Mouse (Mus musculus) lung, embryonic 16.5 days (tissue): ENCODE results near the gene Plekhh2. TPM values are rescaled to one million over a fixed set of nuclear protein-coding genes. Genes with fewer than 3 reads are reported as not detected.
A peak's percentile ranks its signal among the peaks of the same experiment; 100 is the strongest.

Experiments used
- ATAC-seq: fragments of 200-750 bp; cut with Nextera tagmentation; 2 replicates; pipeline ENCODE4 v1.8.0; 2017; ENCODE audit warnings: low read depth, mild to moderate bottlenecking, moderate library complexity
- H3K27ac ChIP-seq: fragments of 300-500 bp; sonication (generic); 2 replicates; pipeline ENCODE4 v1.5.1; 2014; ENCODE audit warnings: mild to moderate bottlenecking, control low read depth, low read length
- H3K27me3 ChIP-seq: fragments of 300-500 bp; sonication (generic); 2 replicates; pipeline ENCODE4 v1.6.1; 2014; ENCODE audit warnings: low read depth, low read length, mixed read lengths; ENCODE audit not compliant: control insufficient read depth, insufficient read depth
- H3K36me3 ChIP-seq: fragments of 300-500 bp; sonication (generic); 2 replicates; pipeline ENCODE4 v1.6.1; 2014; ENCODE audit warnings: low read length; ENCODE audit not compliant: control insufficient read depth, insufficient read depth
- H3K4me1 ChIP-seq: fragments of 300-500 bp; sonication (generic); replicated peaks from 2 replicates; pipeline ENCODE4 v1.6.1; 2014; ENCODE audit warnings: low read length, mixed read lengths; ENCODE audit not compliant: control insufficient read depth, insufficient read depth
- H3K4me2 ChIP-seq: fragments of 300-500 bp; sonication (generic); 2 replicates; pipeline ENCODE4 v1.6.1; 2014; ENCODE audit warnings: low read depth, low read length, control low read depth
- H3K4me3 ChIP-seq: fragments of 300-500 bp; sonication (generic); 2 replicates; pipeline ENCODE4 v1.5.1; 2014; ENCODE audit warnings: mild to moderate bottlenecking, low read length, control low read depth
- H3K9ac ChIP-seq: fragments of 300-500 bp; sonication (generic); 2 replicates; pipeline ENCODE4 v1.6.1; 2014; ENCODE audit warnings: low read length, control low read depth
- H3K9me3 ChIP-seq: fragments of 300-500 bp; sonication (generic); 2 replicates; pipeline ENCODE4 v1.6.1; 2016; ENCODE audit warnings: low read length; ENCODE audit not compliant: control insufficient read depth
- WGBS: fragments of 180-500 bp; shearing (Covaris S2); extraction: QIAGEN DNeasy Blood & Tissue Kit; methylation state at CpG from one replicate; pipeline ENCODE4 v1.1.7; 2014; 5-methylcytosine and 5-hydroxymethylcytosine counted together
- polyA plus RNA-seq: library from polyadenylated mRNA; unstranded; fragments of >200 nt; fragmentation: Nextera tagmentation; extraction: Ambion mirVana; gene quantifications from 2 replicates; pipeline ENCODE4 v1.2.1, GENCODE M21; 2015

The Plekhh2 gene
- polyA plus RNA-seq, 1 experiment from 2014 or later: 10.5 TPM

DNA sequence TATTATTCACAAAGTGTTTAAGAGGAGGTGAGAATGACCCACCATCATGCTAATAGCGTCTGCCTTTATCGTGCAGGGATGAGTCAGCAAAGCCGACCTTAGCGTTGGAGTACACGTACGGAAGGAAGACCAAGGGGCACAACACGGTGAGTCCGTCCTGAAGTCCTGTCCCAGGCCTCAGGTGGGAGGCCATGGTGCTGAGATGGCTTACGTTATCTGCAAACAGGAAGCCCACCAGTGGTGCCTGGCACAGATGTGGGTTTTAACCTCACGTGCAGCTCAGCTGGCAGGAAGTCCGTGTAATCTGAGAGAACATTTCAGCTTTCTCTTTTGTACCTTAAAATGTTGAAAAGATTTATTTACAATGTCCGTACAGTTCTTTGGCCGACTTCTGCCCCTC is 121.7 kb downstream of the Plekhh2 start:
- no peaks in the 10 kb centered on the region for H3K9me3 ChIP-seq
- no peak overlapping the region for H3K4me3 ChIP-seq
- ATAC-seq: no peak
- no peak overlapping the region for H3K4me2 ChIP-seq
- WGBS: 65% methylated on average over 13 of the region's 13 CpGs
- H3K36me3 ChIP-seq: peaks cover 4% of the 10 kb centered on the region; the same call in 1 of the 2 replicates
- no peaks in the 10 kb centered on the region for H3K27me3 ChIP-seq
- H3K4me1 ChIP-seq: no peaks in the 10 kb centered on the region
- no peak overlapping the region for H3K27ac ChIP-seq
- H3K9ac ChIP-seq: no peak overlapping the region

DNA sequence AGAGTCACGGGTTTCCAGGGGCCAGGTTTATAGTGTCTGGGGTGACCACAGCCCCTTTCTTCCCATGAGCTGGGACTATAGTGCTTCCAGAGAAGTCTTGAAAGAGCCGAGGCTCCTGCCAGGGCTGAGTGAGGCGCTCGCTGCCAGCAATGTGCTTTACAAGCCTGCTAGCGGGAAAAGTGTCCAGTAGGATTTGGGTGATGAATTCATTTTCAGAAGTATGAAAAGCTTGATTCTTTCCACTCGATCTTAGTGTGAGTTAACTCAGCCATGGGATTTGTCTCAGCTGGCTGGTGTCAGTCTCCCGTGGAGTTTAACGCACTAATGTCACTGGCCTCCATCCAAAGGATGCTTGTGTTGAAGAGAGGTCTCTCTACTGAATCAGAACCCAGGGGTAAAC is 124.6 kb downstream of the Plekhh2 start:
- WGBS: 55% methylated on average over 8 of the region's 8 CpGs
- no peak for ATAC-seq
- Histone ChIP-seq H3K4me1 (no peaks in the 10 kb centered on the region), H3K27me3 (no peaks in the 10 kb centered on the region), H3K9me3 (no peaks in the 10 kb centered on the region), H3K27ac (no peak overlapping the region), H3K4me3 (no peak overlapping the region), H3K4me2 (no peak overlapping the region), H3K9ac (no peak overlapping the region), H3K36me3 (peaks cover 4% of the 10 kb centered on the region; the same call in 1 of the 2 replicates)

DNA sequence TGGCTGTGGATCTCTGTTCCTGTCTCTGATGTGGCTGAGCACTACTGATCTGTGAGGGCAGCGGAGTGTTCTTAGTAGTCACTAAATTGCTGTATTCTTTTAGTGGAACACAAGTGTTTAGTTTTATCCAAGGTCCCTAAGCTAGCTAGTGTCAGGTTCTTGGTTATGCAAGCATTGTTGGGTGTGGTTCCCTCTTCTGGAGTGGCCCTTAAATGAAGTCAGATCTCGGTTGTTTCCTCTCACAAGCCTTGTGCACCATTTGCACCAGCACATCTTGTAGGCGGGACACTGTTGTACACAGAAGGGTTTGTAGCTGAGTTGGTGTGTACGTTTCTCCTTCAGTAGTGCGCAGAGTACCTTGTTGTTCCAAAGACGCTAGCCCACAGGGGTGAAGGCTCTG is 126.3 kb downstream of the Plekhh2 start:
- no peaks in the 10 kb centered on the region for H3K9me3 ChIP-seq
- H3K36me3 ChIP-seq: peaks cover 4% of the 10 kb centered on the region; the same call in 1 of the 2 replicates
- no peaks in the 10 kb centered on the region; the same call in 1 of the 2 replicates for H3K4me1 ChIP-seq
- H3K4me2 ChIP-seq: no peak overlapping the region
- no peak overlapping the region for H3K27ac ChIP-seq
- no peaks in the 10 kb centered on the region for H3K27me3 ChIP-seq
- no peak overlapping the region for H3K4me3 ChIP-seq
- no peak for ATAC-seq
- WGBS: 79% methylated on average over 6 of the region's 6 CpGs
- no peak overlapping the region for H3K9ac ChIP-seq

DNA sequence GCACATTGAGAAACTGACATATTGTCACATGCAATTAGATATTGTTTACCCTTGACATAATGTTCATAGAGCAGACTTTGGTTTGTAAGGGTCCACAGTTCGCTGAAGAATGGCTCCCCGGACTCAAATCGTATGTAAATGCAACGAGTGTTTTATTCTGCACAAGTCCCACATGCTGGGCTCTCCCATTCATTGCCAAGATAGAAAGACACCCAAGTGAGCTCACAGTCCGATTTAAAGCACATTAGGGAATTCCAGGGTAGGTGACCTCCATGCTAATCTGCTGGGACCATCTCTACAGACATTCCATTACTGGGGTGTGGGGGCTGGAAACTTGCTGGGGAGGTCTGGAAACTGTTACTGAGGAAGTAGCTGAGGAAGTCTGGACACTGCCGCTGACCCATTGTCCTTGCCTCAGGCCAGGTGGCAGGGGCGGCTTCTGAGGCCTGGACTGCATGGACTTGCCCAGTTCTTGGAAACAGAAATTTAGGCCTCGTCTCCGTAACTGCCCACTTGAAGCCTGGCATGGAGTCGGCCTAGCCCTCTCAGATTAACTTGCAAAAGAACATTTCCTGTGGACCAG is 128.2 kb downstream of the Plekhh2 start:
- H3K4me2 ChIP-seq: no peak overlapping the region
- H3K27ac ChIP-seq: 0 out of 2 replicates have a peak overlapping the region, but pooled peaks have one; percentile 17
- H3K27me3 ChIP-seq: no peaks in the 10 kb centered on the region
- no peak for ATAC-seq
- H3K36me3 ChIP-seq: peaks cover 4% of the 10 kb centered on the region; the same call in 1 of the 2 replicates
- H3K4me1 ChIP-seq: no peaks in the 10 kb centered on the region; the same call in 1 of the 2 replicates
- no peaks in the 10 kb centered on the region for H3K9me3 ChIP-seq
- no peak overlapping the region for H3K4me3 ChIP-seq
- H3K9ac ChIP-seq: no peak overlapping the region; the same call in 1 of the 2 replicates
- 69% methylated on average over 10 of the region's 10 CpGs for WGBS

DNA sequence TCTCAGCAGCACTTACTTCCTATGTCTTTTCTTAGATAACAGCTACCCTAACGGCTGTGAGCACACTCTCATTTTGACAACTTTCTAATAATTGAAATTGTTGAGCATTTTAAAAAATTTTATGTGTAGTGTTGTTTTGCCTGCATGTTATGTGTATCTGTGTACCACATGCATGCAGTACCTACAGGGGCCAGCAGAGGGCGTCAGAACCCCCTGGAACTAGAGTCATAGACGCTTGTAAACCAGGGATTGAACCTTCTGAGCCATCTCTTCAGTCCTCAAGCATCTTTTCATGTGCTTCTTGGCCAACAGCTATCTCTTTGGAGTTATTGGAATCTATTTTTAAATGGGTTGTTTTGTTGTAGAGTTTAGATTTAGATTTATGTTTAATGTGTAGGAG is 130.2 kb downstream of the Plekhh2 start:
- peaks cover 4% of the 10 kb centered on the region; the same call in 1 of the 2 replicates for H3K36me3 ChIP-seq
- H3K4me2 ChIP-seq: no peak overlapping the region
- 44% methylated on average over 3 of the region's 3 CpGs for WGBS
- no peaks in the 10 kb centered on the region for H3K9me3 ChIP-seq
- no peak overlapping the region for H3K9ac ChIP-seq
- H3K4me1 ChIP-seq: peaks cover 2% of the 10 kb centered on the region; the same call in 1 of the 2 replicates
- no peak overlapping the region for H3K4me3 ChIP-seq
- H3K27ac ChIP-seq: no peak overlapping the region
- no peaks in the 10 kb centered on the region for H3K27me3 ChIP-seq
- no peak for ATAC-seq

DNA sequence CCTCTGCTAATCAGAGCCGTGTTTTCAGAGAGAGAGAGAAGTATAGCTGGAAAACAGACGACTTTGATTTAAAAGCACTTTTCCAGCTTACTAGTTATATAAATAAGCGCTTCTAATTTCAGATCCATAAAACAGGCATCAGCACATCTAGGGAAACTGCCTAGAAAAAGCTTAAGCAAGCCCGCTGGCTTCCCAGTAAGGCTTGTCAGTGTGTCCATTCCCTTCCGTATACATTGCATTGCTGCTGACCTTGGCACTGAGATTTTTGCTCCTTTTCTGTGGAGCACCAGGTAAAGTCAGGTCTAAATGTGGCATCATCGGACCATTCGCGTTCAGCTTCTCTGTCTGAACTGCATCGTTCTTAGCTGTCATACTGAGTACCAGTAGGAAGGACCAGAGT is 130.6 kb downstream of the Plekhh2 start:
- WGBS: 84% methylated on average over 9 of the region's 9 CpGs
- no peak overlapping the region for H3K27ac ChIP-seq
- H3K4me1 ChIP-seq: peaks cover 2% of the 10 kb centered on the region; the same call in 1 of the 2 replicates
- H3K9ac ChIP-seq: no peak overlapping the region
- no peaks in the 10 kb centered on the region for H3K27me3 ChIP-seq
- H3K36me3 ChIP-seq: no peaks in the 10 kb centered on the region
- H3K4me2 ChIP-seq: no peak overlapping the region
- H3K9me3 ChIP-seq: no peaks in the 10 kb centered on the region
- H3K4me3 ChIP-seq: no peak overlapping the region
- no peak for ATAC-seq

DNA sequence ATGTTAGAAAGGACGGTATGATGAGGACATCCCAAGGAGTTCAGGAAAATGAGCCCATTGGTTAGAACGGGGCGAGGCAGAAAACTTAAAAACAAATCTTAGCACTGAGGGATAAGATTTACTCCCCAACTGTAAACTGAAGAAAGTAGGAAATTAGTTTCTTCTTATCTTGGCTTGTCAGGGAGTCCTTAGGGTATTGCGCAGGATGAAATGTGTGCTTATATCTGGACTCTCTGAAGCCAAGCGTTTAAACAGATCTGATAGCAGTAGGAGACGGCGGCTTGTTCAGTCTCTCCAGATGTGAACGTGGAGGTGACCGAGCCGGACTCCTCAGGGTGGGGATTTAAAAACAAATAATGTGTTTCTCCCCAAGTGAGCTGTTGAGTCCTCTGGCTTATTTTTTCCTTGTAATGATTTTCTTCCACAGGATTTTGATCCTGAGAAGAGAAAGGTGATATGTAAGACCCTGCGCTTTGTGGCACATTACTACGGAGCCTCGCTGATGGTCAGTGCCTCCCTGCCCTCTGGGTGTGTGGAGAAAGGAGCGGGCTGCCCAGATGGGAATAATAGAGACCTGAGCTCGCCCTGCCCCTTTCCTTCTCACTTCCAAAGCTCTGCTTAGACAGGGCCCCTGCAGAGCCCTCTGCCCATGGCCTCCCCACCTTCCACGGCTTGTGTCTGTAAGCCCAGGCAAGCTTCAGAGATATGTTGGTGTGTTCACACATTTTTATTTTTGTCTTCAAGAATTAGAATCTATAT is 132.8 kb downstream of the Plekhh2 start:
- 47% methylated on average over 16 of the region's 16 CpGs for WGBS
- Histone ChIP-seq H3K9me3 (no peaks in the 10 kb centered on the region), H3K27ac (no peak overlapping the region), H3K4me3 (no peak overlapping the region), H3K4me2 (no peak overlapping the region), H3K9ac (no peak overlapping the region), H3K27me3 (no peaks in the 10 kb centered on the region), H3K4me1 (peaks cover 2% of the 10 kb centered on the region; the same call in 1 of the 2 replicates), H3K36me3 (no peaks in the 10 kb centered on the region)
- no peak for ATAC-seq

DNA sequence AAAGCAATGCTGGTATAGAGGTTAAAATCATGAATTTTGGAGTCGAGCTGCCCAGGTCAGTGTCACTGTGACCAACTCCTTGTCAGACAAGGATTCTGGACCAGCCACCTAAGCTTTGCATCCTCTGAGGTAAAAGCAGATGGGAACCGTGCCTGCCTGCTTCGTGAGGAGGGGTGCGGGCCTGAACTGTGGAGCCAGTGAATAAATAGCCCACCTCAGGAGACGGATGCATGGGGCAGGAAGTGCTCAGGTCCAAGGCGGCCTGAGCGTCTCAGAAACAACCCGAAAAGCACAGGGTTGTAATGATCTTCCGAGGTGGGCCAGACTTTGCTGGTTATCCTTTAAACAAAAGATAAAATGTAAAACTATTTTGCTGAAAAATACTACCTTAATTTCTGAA is 133.4 kb downstream of the Plekhh2 start:
- Histone ChIP-seq H3K36me3 (no peaks in the 10 kb centered on the region), H3K4me1 (peaks cover 2% of the 10 kb centered on the region; the same call in 1 of the 2 replicates), H3K9ac (no peak overlapping the region), H3K27ac (no peak overlapping the region), H3K9me3 (no peaks in the 10 kb centered on the region), H3K4me3 (no peak overlapping the region), H3K4me2 (no peak overlapping the region), H3K27me3 (no peaks in the 10 kb centered on the region)
- no peak for ATAC-seq
- WGBS: 38% methylated on average over 9 of the region's 9 CpGs

DNA sequence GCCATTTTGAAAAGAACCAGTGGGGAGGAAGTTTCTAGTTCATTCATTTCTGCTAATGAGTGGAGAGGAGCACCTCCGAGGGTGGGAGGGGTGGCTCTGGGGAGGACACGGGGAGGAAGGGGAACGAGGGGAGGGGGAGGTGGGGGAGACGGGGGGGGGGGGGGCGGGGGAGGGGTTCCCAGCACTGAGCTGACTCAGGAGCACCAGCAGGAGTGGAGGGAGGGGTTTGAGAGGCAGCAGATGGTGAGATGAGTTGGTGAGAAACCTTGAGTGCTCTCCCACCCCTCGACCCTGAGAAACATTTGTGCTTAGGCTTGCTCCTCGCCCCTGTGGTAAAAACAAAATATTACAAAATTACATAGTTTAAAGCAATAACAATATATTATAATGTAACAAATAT is 134.2 kb downstream of the Plekhh2 start:
- no peak for ATAC-seq
- peaks cover 2% of the 10 kb centered on the region; the same call in 1 of the 2 replicates for H3K4me1 ChIP-seq
- H3K27me3 ChIP-seq: no peaks in the 10 kb centered on the region
- no peak overlapping the region for H3K9ac ChIP-seq
- no peak overlapping the region for H3K4me2 ChIP-seq
- H3K27ac ChIP-seq: no peak overlapping the region
- H3K36me3 ChIP-seq: no peaks in the 10 kb centered on the region
- WGBS: 29% methylated on average over 3 of the region's 7 CpGs
- H3K4me3 ChIP-seq: no peak overlapping the region
- no peaks in the 10 kb centered on the region for H3K9me3 ChIP-seq
